Mouse (Mus musculus) CD4-positive, CD25-positive, alpha-beta regulatory T cell, adult 4 months (primary cell): ENCODE data around the gene 1700012B07Rik. TPM values are rescaled to one million over a fixed set of nuclear protein-coding genes. Genes with fewer than 3 reads are reported as not detected.

ENCODE experiments used
- ATAC-seq: one replicate; pipeline ENCODE4 v1.8.0; 2017
- polyA plus RNA-seq, 2 experiments: library from polyadenylated mRNA; unstranded; fragments of 100-300 nt; shearing (Covaris generic); gene quantifications; one replicate each; pipeline ENCODE4 v1.2.1; 2017

The 1700012B07Rik gene
- polyA plus RNA-seq, 2 experiments from 2014 or later = 0.94 TPM; not detected in 1

GRCm38 (mm10) chr11:109751636-109752603 is 75.9 kb downstream of the 1700012B07Rik start:
- ATAC-seq = no peak

GRCm38 (mm10) chr11:109745210-109745609 is 82.6 kb downstream of the 1700012B07Rik start:
- no peak for ATAC-seq

- ATAC-seq = no peak
These were observed 89.9 kb downstream of the 1700012B07Rik start for GRCm38 (mm10) chr11:109737967-109738366.

Other genes with a start within 250 kb of the 1700012B07Rik start
- gene Wipi1, start 216.1 kb downstream of the 1700012B07Rik start, polyA plus RNA-seq = not detected
- 100 to 1,000 TPM; 416 to 490 TPM for gene Prkar1a, start 178.6 kb downstream of the 1700012B07Rik start, polyA plus RNA-seq
- 1 to 10 TPM in 1 of 2 experiments, under 1 TPM in 1; 0.91 to 1.7 TPM for gene Fam20a, start 105.8 kb downstream of the 1700012B07Rik start, polyA plus RNA-seq
- under 1 TPM in 1 of 2 experiments, not detected in 1; 0.05 TPM for gene Abca8b, start 167.8 kb upstream of the 1700012B07Rik start, polyA plus RNA-seq